ENCODE assay signal across 8 mouse cellular contexts in the genomic region with DNA sequence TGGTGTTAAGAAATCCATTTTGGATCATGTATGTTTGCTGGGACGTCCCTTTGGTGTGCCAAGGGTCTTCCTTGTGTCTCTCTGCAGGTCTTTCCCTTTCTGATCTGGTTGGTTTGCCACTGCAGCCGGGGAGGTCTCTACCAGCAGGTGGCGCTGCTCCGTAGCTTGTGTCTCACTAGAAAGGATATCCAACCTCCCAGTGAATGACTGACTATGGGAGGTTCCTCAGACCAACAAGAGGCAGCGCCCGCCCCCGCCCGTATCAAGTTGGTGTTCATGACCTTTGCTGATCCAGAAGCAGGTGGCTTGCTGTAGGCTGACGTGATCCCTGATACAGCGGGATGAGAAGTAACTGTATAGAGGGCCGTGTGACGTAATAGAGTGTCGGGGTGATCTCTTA. TPM values are rescaled to one million over a fixed set of nuclear protein-coding genes. Genes with fewer than 3 reads are reported as not detected.
DNase-seq lines count a peak whose midpoint lies in the region; ATAC-seq lines count a peak whose summit lies in the region.

No protein-coding gene starts in this region.

- WGBS in embryonic facial prominence, embryonic 10.5 days = 22% methylated on average over 13 of the region's 13 CpGs
- 22% methylated on average over 13 of the region's 13 CpGs for WGBS in heart, embryonic 10.5 days
- WGBS in liver, embryonic 13.5 days (ENCODE audit: insufficient replicate concordance) = 23% methylated on average over 13 of the region's 13 CpGs

- no peaks in the 10 kb centered on the region for H3K27me3 ChIP-seq in embryonic facial prominence, embryonic 10.5 days (replicated peaks; ENCODE audit: low read depth, poor library complexity, severe bottlenecking)
- H3K27me3 ChIP-seq in heart, embryonic 10.5 days (ENCODE audit: insufficient read depth, poor library complexity, severe bottlenecking) = peaks cover 8% of the 10 kb centered on the region; the same call in 1 of the 2 replicates
- H3K27me3 ChIP-seq in liver, embryonic 13.5 days = no peaks in the 10 kb centered on the region

- ATAC-seq in liver, embryonic 13.5 days (ENCODE audit: low read depth) = no peak

- no peak overlapping the region for H3K27ac ChIP-seq in embryonic facial prominence, embryonic 10.5 days (replicated peaks)
- no peak overlapping the region for H3K27ac ChIP-seq in heart, embryonic 10.5 days
- no peak overlapping the region for H3K27ac ChIP-seq in liver, embryonic 13.5 days

- H3K9ac ChIP-seq in liver, embryonic 13.5 days = no peak overlapping the region

- H3K36me3 ChIP-seq in embryonic facial prominence, embryonic 10.5 days (replicated peaks) = no peaks in the 10 kb centered on the region
- H3K36me3 ChIP-seq in heart, embryonic 10.5 days = no peaks in the 10 kb centered on the region
- no peaks in the 10 kb centered on the region for H3K36me3 ChIP-seq in liver, embryonic 13.5 days

- H3K9me3 ChIP-seq in embryonic facial prominence, embryonic 10.5 days = peaks cover 6% of the 10 kb centered on the region; the same call in 1 of the 2 replicates
- no peaks in the 10 kb centered on the region for H3K9me3 ChIP-seq in heart, embryonic 10.5 days
- no peaks in the 10 kb centered on the region for H3K9me3 ChIP-seq in liver, embryonic 13.5 days (replicated peaks)

- H3K4me2 ChIP-seq in liver, embryonic 13.5 days = no peak overlapping the region

- H3K4me3 ChIP-seq in embryonic facial prominence, embryonic 10.5 days = no peak overlapping the region
- no peak overlapping the region for H3K4me3 ChIP-seq in heart, embryonic 10.5 days
- no peak overlapping the region for H3K4me3 ChIP-seq in liver, embryonic 13.5 days (replicated peaks)

- H3K4me1 ChIP-seq in embryonic facial prominence, embryonic 10.5 days = no peaks in the 10 kb centered on the region
- H3K4me1 ChIP-seq in heart, embryonic 10.5 days = no peaks in the 10 kb centered on the region
- no peaks in the 10 kb centered on the region for H3K4me1 ChIP-seq in liver, embryonic 13.5 days (replicated peaks)

- DNase-seq in B cell, adult 2 months = peak; percentile 50 to 51
- DNase-seq in adrenal gland, postnatal 36 days = peak; percentile 80 to 87
- DNase-seq in embryonic facial prominence, embryonic 10.5 days (ENCODE audit: low spot score) = peak; percentile 85
- DNase-seq in heart, embryonic 10.5 days (ENCODE audit: low spot score) = peak; percentile 90
- DNase-seq in kidney, postnatal 14 days = peak; percentile 73
- DNase-seq in liver, embryonic 13.5 days = peak; percentile 13
- DNase-seq in ovary, adult 18-20 months (ENCODE audit: low spot score) = peak; percentile 8
- DNase-seq in thymus, postnatal 10 days (ENCODE audit: low spot score in 2 of 2) = peak; percentile 9 to 62

RNA-seq across cellular contexts. Expression of gene Gm17720, which starts 28.0 kb away (rescaled TPM):
- total RNA-seq in adrenal gland, postnatal 36 days (2021) = not detected
- not detected in 2 replicates for polyA plus RNA-seq in embryonic facial prominence, embryonic 10.5 days (2016; fragmentation: Nextera tagmentation; extraction: Ambion mirVana)
- not detected in 2 replicates for polyA plus RNA-seq in heart, embryonic 10.5 days (2016; fragmentation: Nextera tagmentation; extraction: Ambion mirVana)
- not detected in 2 replicates for polyA plus RNA-seq in liver, embryonic 13.5 days (2015; fragmentation: Nextera tagmentation; extraction: Ambion mirVana)

RNA-seq across cellular contexts. Expression of gene Gm21964, which starts 29.5 kb away (rescaled TPM):
- not detected for total RNA-seq in adrenal gland, postnatal 36 days (2021)
- polyA plus RNA-seq in embryonic facial prominence, embryonic 10.5 days (2016; fragmentation: Nextera tagmentation; extraction: Ambion mirVana) = not detected in 2 replicates
- polyA plus RNA-seq in heart, embryonic 10.5 days (2016; fragmentation: Nextera tagmentation; extraction: Ambion mirVana) = not detected in 2 replicates
- polyA plus RNA-seq in liver, embryonic 13.5 days (2015; fragmentation: Nextera tagmentation; extraction: Ambion mirVana) = not detected in 2 replicates

RNA-seq across cellular contexts. Expression of gene Calb2, which starts 37.5 kb away (rescaled TPM):
- 1 to 10 TPM in 1 of 2 experiments, under 1 TPM in 1; 0.26 to 2.2 TPM for total RNA-seq in adrenal gland, postnatal 36 days (2021)
- polyA plus RNA-seq in embryonic facial prominence, embryonic 10.5 days (2016; fragmentation: Nextera tagmentation; extraction: Ambion mirVana) = 3.3 and 3.7 TPM in 2 replicates
- 0.48 and 1.5 TPM in 2 replicates for polyA plus RNA-seq in heart, embryonic 10.5 days (2016; fragmentation: Nextera tagmentation; extraction: Ambion mirVana)
- polyA plus RNA-seq in liver, embryonic 13.5 days (2015; fragmentation: Nextera tagmentation; extraction: Ambion mirVana) = not detected in 2 replicates

RNA-seq across cellular contexts. Expression of gene Zfp612, which starts 51.0 kb away (rescaled TPM):
- 1 to 10 TPM; 6.3 to 8.9 TPM for total RNA-seq in adrenal gland, postnatal 36 days (2021)
- polyA plus RNA-seq in embryonic facial prominence, embryonic 10.5 days (2016; fragmentation: Nextera tagmentation; extraction: Ambion mirVana) = 8.1 and 8.7 TPM in 2 replicates
- 6.3 and 6.7 TPM in 2 replicates for polyA plus RNA-seq in heart, embryonic 10.5 days (2016; fragmentation: Nextera tagmentation; extraction: Ambion mirVana)
- 0.90 and 0.92 TPM in 2 replicates for polyA plus RNA-seq in liver, embryonic 13.5 days (2015; fragmentation: Nextera tagmentation; extraction: Ambion mirVana)

Comparison
In these comparisons a context has a peak if more than half of its experiments do, and no peak if none do; other contexts are left out.
1. DNase-seq: peak in every context shown above with its lines; median percentile 90 in heart, embryonic 10.5 days; 85 in embryonic facial prominence, embryonic 10.5 days; 84 in adrenal gland, postnatal 36 days; 73 in kidney, postnatal 14 days; 50 in B cell, adult 2 months; 36 in thymus, postnatal 10 days; 13 in liver, embryonic 13.5 days; 8 in ovary, adult 18-20 months.